Mouse (Mus musculus): Measurements from ENCODE around the gene Crygb.
A peak's percentile ranks its signal among the peaks of the same experiment; 100 is the strongest.

Crygb gene

DNA sequence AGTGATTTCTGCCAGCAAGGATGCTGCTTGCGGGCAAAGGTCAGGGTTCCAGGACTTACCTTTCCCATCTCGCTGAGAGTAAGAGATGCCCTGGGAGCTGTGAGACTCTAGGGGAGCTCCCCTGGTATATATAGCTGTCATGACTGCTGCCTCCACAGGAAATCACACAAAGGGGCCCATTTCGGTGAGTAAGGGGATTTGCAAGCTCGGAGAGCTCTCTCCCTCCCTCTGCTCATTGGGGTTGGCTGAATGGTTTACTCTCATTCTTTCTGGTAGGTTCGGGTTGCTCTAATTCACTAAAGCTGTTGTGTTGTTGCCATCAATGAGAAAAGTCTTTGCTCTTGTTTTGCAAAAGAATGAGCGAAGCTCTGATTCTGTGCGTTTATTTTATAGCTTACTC lies at the start of gene Crygb:
Gene Crygb, minus strand, starts transcription at position 101 of the 400 bp plus-strand sequence.
- DNase-seq (ENCODE audit: low read depth, low spot score): no peak

- no peak for DNase-seq (ENCODE audit: low read depth, low spot score)
Measured at GRCm38 (mm10) chr1:65131671-65132070, 49.6 kb upstream of the Crygb start.

GRCm38 (mm10) chr1:65130226-65130625 lies 48.1 kb upstream of the Crygb start:
- no peak for DNase-seq (ENCODE audit: low read depth, low spot score)

DNA sequence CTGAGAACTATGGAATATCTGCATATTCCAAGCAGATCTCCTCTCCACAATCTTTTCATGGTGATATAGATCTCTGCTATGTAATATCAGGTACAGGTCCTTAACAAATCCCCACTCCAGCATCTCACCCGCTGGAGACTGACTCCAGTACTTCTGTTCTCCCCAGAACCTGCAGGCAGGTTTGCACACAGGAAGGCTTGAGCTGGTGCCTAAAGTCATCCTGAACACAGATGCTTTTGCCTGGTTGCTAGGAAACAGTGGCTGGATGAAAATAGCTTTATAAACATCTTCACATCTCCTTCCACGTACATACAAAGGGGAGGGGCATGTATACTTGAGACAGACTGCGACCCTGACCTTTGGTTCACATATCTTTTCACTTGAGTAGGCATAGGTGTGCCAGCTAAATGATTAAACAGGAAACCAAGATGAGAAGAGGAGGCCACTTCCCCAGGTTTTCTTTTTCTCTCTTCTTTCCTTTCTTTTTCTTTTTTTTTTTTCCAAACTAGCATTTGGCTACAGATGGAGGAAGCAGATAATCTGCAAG lies 47.6 kb upstream of the Crygb start:
- DNase-seq (ENCODE audit: low read depth, low spot score): no peak

DNA sequence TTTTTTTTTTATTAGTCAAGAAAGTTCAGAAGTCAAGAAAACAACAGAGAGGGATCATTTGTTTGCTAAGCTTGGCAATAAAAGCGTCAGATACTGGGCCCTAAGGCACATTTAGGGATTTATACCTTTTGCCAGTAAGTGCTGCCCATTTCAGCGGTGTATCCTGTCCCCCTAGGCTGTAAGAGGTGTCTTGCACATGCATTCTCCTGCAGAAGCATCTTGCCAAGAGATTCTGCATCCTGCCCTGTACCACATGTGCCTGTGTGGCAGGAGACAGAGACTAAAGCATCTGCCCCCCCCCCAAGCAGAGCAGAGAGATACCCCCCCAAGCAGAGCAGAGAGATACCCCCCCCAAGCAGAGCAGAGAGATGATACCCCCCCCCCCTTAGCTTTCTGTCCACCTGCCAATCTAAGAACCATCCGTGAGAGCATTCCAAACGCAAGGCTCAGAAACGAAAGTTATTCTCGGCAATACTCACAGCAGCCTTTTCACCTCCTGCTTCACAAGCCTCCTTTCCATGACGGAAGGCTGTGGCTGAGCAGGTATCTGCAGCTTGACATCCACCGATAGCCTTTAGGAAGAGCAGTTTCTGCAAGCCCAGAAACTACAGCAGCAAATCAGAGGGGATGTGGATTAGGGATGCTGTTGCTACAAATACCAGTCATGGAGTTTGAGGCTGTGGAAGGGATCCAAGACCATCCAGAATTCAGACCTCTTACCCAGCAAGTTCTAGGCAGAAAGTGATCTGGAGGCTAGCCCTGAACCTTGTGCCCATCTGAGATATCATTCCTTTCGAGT lies 40.7 kb upstream of the Crygb start, which contains the start of gene D630023F18Rik:
Gene D630023F18Rik, minus strand, starts transcription at position 641 of the 799 bp plus-strand sequence.
- DNase-seq (ENCODE audit: low read depth, low spot score): no peak

GRCm38 (mm10) chr1:65119438-65119837 lies 37.4 kb upstream of the Crygb start, which contains the start of gene Gm28845:
Gene Gm28845, minus strand, starts transcription at chr1:65119558.
- no peak for DNase-seq (ENCODE audit: low read depth, low spot score)

DNA sequence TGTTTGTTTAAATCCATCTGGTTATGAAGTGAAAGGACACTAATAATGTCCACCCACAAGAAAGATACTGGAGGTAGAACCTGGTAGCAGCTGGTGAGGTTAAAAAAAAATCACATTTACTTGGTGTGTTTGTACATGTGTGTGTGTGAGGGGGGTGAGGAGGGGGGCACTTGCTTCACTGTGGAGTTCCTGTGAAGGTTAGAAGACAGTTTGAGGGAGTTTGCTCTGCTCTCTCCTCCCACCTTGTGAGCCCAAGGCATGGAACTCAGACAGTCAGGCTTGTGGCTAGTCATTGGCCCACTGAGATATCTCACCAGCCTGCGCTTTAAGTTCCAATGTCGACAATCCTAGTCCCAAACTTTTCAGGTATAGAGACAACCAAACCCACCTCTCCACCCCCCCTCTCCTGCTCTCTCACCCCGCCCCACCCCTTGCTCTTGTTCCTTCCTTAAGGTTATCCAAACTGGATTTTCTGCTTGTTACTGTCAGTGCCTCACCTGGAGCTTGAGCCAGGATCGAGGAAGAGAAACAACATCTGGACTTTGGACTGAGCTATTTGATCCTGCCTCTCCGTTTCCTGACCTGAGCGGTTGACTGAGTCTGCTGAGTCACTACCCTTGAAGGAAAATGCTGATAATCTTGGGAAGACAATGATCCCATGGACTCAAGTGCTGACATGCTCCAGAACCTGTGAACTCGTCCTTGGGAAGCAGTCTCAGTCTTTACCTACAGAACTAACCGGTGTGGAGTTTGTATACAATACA lies 36.2 kb upstream of the Crygb start:
- no peak for DNase-seq (ENCODE audit: low read depth, low spot score)

DNA sequence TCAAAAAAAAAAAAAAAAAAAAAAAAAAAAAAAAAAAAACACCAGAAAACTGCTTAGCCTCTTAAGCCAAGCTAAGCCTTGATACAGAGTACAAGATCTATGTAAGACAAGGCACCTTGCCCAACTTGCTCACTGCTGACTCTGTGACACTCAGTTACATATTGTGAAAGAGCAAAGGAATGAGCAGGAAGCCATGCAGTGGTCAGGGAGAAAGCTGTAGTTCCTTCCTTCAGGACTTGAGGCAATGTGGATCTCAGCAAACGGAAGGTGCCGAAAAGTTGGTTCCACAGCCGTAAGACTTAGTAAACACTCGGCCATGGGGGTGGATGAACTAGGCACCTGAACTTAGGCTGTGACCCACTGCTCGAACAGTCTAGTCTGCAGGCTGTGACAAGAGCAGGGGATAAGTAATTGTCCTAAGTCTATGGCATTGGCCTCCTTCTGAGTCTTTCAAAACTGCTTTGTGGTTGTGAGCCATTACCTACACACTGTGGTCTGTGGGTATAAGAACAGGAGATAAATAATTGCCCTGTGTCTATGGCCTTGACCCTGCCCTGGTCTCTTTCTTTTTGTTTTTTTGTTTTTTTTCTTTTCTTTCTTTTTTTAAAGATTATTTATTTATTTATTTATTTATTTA lies 31.6 kb upstream of the Crygb start:
- DNase-seq (ENCODE audit: low read depth, low spot score): no peak

DNA sequence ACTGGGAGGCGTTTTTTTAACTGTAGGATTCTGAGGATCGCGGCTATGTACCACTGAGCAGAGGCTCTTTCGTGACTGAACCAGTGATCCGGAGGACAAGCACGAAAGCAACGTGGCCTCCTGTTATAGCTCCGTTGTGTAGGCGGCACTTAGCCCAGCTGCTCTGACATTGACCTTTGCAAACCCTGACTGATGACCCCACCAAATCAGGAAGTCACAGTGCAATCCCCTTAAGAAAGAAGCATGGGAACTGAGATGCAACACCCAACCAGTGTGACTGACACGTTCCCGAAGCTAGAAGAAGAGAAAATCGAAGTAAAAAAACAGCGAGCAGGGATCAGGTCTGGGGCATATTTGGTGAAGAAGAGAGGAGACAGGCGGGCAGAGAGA lies 30.7 kb upstream of the Crygb start:
- no peak for DNase-seq (ENCODE audit: low read depth, low spot score)

DNA sequence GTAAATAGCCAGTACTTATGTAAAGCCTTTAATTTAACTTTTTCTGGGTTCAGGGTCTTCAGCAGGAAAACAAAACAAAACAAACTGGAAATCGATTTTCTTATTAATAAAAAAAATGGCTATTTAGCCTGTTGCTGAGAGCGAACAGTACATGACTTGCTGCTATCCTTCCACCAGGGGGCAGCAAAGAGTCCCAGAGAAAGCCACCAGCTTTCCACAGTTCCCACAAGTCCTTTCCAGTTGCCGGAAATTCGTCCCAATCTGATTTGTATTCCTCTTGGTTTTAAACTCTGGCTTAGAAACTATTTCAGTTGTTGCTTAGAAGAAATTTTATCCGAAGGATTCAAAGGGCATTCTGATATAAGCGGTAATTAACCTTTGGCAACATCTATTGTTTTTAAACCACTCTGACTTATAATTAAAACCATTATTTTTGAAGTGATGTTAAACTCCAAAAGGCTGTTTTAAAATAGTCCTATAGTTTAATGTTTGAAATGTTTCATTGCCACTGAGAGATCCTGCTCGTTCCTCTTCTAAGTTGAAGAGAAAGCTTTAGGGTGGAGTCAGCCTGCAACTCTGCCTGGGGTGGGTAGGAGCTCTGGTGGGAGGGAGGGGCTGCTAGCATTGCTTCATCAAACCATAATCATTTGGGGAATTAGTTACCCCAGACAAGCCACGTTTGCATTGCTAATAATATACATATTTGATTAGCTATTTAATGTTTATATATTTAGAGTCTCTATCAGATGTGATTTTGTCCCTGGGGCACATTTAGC lies 30.1 kb upstream of the Crygb start:
- DNase-seq (ENCODE audit: low read depth, low spot score): peak; percentile 54

GRCm38 (mm10) chr1:65109756-65110435 lies 27.8 kb upstream of the Crygb start:
- no peak for DNase-seq (ENCODE audit: low read depth, low spot score)

DNA sequence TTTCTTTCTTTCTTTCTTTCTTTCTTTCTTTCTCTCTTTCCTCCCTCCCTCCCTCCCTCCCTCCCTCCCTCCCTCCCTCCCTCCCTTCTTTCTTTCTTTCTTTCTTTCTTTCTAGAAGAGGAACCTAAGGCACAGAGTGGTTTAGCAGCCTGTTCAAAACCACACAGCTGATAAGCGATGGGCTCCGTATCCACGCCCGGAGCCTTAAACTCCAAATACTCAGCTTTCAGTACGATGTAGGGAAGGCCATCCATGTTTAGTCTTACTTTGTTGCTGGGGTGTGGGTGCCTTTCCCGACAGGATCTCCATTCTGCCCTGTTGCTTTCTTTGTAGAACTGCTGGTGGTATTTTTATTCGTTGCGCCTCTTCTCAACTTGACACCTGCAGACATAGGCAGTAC lies 27.1 kb upstream of the Crygb start:
- no peak for DNase-seq (ENCODE audit: low read depth, low spot score)

GRCm38 (mm10) chr1:65107654-65108279 lies 25.7 kb upstream of the Crygb start:
- no peak for DNase-seq (ENCODE audit: low read depth, low spot score)

- no peak for DNase-seq (ENCODE audit: low read depth, low spot score)
Measured at GRCm38 (mm10) chr1:65103273-65103672, 21.2 kb upstream of the Crygb start, which contains the start of gene Cryga. Gene Cryga, minus strand, starts transcription at chr1:65103373.

GRCm38 (mm10) chr1:65096953-65097352 lies 14.9 kb upstream of the Crygb start:
- DNase-seq (ENCODE audit: low read depth, low spot score): no peak

GRCm38 (mm10) chr1:65091566-65091965 lies 9.5 kb upstream of the Crygb start:
- no peak for DNase-seq (ENCODE audit: low read depth, low spot score)

- no peak for DNase-seq (ENCODE audit: low read depth, low spot score)
Measured at GRCm38 (mm10) chr1:65090370-65090769, 8.3 kb upstream of the Crygb start.

DNA sequence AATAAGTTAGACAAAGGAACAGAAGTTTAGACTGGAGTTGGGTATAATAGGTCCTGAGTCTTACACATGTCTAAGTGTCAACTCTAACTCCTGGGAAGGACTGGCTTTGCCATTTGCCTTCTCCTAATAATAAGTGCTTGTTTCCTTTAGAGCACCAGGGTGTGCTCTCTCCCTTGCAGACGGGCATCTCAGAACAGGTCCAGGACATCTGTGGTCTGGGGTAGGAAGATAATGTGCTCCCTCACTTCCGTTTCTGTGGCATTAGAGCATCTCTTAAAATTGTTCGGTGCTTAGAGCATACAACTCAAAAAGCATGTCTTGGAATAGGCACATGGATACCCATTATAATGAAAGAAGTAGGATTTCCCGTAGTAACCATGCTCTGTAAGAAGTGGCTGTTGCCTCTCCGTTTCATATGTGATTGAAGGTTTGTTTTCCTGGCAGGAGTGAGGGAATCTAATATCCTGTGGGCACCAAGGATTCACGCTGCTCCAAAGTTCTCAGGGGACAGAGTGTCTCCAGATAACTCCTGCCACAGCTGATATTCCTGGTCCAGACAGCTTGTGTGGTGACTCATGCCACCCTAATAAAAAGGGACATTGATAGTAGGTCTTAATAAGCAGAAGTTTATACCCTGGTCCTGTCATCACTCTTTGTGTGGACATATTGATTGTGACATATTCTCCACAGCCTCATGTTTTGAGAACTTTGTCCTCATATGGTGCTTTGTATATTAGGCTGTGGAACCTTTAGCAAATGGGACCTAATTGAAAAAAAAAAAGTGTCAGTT lies 6.7 kb upstream of the Crygb start:
- no peak for DNase-seq (ENCODE audit: low read depth, low spot score)

- no peak for DNase-seq (ENCODE audit: low read depth, low spot score)
Measured at GRCm38 (mm10) chr1:65075607-65076006, 6.5 kb downstream of the Crygb start.
